Mouse (Mus musculus): Measurements from ENCODE around the gene Atp13a1. TPM values are rescaled to one million over a fixed set of nuclear protein-coding genes. Genes with fewer than 3 reads are reported as not detected.

The Atp13a1 gene
- total RNA-seq, 2 experiments from 2014 or later, result 13.4 to 17.8 TPM

DNA sequence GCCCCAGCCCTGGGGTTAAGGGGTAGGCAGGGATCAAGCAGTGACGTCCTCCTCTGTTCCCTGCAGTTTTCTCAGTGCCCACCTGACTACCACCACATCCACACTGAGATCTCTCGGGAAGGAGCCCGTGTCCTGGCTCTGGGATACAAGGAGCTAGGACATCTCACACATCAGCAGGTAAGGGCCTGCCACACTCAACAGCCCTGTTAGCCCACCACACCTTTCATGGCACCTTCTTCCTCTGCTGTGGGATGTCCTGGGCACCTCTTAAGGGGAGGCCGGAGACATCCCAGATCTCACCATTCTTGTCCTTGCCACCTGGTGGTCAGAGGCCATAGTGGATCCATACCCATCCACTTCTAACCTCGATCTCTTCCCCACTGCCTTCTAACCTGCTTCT lies 9.0 kb downstream of the Atp13a1 start:
- no peak for DNase-seq

- peak; percentile 1 for DNase-seq
Measured at GRCm38 (mm10) chr8:69801796-69802195, 10.8 kb downstream of the Atp13a1 start.

DNA sequence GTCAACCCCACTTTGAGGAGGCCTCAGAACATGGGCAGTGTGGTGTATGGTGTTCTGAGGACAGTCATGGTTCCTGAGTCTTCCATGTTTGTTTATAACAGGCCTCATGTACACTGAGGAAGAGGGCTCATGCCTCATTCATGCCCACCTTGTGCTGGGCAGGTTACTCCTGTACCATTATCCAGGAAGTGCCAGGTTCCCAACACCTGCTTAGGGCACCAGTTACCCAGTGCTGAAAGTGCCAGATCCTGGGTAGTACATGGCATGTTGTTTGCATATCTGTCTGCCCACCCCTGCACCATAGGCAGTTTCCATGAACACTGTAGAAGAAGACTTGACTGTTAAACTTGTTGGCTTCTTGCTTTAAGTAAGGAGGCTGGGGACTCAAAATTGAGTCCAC lies 11.3 kb downstream of the Atp13a1 start:
- peak; percentile 0 for DNase-seq

DNA sequence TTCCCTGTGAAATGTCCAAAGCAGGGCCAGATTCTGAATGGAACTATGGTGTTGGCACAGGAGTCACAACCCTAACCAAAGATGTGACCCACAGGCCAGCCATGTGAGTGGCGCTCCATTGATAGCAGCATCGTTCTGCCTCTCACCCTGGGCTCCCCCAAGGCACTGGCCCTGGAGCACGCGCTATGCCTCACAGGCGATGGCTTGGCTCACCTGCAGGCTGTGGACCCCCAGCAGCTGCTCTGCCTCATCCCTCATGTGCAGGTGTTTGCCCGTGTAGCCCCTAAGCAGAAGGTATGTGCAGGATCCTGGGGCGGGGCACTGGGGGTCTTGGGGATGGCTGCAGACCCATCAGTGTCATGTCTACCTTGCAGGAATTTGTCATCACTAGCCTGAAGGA lies 12.4 kb downstream of the Atp13a1 start:
- peak; percentile 5 for DNase-seq

DNA sequence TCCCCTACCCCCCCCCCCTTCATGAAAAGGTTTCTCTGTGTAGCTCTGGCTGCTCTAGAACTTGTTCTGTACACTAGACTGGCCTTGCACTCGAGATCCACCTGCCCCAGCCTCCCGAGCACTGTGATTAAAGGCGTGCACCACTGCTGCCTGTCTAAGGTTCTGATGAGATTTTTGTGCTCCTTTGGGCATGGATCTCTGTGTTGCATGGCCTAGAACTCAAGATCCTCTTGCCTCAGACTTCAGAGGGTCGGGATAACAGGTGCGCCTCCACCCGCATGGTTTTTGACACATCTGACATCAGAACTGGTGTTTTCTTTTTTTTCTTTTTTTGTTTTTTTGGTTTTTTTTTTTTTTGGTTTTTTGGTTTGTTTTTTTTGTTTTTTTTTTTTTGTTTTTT lies 13.6 kb downstream of the Atp13a1 start:
- peak; percentile 0 for DNase-seq

DNA sequence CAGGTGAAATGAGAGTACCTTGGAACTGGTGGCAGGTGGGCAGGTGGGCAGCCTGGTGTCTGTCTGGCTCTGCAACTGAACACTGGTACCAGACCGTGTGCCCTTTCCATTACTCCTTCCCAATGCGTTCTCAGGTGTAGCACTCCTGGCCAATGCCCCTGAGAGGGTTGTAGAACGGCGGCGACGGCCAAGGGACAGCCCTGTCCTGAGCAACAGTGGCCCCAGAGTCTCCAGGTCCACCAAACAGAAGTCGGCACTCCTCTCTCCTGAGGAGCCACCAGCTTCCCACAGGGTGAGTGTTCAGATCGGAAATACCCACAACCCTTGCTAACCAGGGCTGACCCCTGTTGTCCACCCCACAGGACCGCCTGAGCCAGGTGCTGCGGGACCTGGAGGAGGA lies 14.1 kb downstream of the Atp13a1 start:
- peak; percentile 4 for DNase-seq

DNA sequence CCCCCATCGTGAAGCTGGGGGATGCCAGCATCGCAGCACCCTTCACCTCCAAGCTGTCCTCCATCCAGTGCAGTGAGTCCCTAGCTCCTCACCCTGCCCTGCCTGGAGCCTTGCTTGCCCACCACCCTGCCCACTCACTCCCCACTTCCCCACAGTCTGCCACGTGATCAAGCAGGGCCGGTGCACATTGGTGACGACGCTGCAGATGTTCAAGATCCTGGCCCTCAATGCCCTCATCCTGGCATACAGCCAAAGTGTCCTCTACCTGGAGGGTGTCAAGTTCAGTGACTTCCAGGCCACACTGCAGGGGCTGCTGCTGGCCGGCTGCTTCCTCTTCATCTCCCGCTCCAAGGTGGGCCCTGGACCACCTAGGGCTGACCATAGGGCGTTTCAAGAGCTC lies 14.5 kb downstream of the Atp13a1 start:
- DNase-seq, result peak; percentile 5

GRCm38 (mm10) chr8:69807236-69807635 lies 16.3 kb downstream of the Atp13a1 start:
- DNase-seq, result peak; percentile 10

DNA sequence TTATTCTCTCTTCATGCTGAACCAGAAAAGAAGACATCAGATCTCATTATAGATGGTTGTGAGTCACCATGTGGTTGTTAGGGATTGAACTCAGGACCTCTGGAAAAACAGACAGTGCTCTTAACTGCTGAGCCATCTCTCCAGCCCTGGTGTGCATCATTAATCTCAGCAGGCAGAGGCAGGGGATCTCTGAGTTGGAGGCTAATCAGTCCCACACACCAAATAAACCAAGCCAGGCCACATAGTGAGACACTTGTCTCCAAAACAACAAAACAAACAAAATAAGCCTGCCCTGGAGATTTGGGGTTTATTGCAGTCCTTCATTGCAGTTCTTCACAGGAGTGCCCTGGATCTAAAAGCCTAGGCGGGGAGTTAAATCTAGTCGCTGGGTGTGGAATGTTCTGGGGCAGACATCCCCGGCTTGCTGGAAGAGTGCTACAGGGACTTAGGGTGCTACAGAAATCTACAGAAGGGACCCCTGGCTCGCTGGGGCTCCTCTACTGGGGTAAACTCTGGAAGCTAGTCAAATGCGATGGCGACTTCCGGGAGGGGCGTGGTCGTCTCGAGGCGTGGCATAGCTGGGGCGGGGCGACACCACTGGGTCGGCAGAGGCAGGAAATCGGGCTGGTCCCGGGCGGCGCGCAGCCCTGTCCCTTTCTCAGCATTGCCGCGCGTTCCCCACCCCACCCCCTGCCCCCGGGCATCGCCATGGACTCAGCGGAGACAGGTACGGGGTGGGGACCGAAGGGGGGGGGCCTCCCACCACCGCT lies 17.3 kb downstream of the Atp13a1 start, which contains the start of gene Gmip:
Gmip (plus strand) TSS at position 586 of the 770 bp plus-strand sequence.
- peak; percentile 74 for DNase-seq

DNA sequence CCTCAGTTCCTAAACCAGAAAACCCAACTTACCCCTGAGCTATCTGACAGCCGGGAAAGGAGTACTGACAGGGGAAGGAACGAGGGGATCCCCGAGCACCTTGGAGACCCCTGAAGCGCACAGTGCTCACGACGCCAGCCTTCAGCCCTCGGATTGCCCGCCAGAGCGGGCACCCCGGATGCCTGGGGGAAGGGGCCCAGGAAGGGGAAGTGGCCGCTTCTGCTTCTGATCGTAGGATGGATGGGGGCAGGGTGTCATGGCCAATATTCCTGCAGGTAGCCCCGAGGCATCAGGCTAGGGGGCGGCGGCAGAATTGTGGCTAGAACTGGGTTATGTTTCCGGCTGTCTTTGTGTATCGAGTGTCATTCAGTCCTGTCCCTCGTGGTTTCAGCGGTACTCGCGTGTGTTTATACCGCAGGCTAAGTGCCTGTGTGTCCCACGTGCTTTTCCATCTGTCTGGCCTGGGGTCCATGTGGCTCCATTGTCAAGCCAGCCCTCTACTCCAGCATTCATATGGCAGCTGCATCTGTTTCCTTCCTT lies 18.0 kb downstream of the Atp13a1 start:
- no peak for DNase-seq

GRCm38 (mm10) chr8:69809820-69810219 lies 18.9 kb downstream of the Atp13a1 start:
- DNase-seq, result no peak

- no peak for DNase-seq
Measured at GRCm38 (mm10) chr8:69814881-69815280, 23.9 kb downstream of the Atp13a1 start.

GRCm38 (mm10) chr8:69815396-69815795 lies 24.4 kb downstream of the Atp13a1 start:
- DNase-seq, result no peak

GRCm38 (mm10) chr8:69820466-69820865 lies 29.5 kb downstream of the Atp13a1 start:
- no peak for DNase-seq

DNA sequence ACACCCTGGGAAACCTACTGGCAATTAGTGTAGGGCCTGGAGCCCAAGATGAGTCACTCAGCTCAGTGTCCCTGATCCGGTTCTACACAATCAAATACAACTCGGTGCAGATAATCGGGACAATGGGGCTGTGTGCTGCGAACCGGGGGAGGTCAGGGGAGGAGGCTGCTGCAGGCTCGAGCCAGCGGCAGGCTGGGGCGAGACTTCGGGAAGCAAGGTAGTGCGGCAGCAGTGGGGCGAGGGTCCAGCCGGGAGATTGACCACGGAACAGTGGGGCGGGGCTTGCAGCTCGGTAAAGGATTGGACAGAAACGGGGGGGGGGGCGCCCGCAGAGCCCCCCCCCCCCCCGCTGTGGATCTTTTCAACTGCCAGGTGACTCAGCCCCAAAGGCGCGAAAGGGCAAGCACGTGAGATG lies 31.0 kb downstream of the Atp13a1 start:
- no peak for DNase-seq

DNA sequence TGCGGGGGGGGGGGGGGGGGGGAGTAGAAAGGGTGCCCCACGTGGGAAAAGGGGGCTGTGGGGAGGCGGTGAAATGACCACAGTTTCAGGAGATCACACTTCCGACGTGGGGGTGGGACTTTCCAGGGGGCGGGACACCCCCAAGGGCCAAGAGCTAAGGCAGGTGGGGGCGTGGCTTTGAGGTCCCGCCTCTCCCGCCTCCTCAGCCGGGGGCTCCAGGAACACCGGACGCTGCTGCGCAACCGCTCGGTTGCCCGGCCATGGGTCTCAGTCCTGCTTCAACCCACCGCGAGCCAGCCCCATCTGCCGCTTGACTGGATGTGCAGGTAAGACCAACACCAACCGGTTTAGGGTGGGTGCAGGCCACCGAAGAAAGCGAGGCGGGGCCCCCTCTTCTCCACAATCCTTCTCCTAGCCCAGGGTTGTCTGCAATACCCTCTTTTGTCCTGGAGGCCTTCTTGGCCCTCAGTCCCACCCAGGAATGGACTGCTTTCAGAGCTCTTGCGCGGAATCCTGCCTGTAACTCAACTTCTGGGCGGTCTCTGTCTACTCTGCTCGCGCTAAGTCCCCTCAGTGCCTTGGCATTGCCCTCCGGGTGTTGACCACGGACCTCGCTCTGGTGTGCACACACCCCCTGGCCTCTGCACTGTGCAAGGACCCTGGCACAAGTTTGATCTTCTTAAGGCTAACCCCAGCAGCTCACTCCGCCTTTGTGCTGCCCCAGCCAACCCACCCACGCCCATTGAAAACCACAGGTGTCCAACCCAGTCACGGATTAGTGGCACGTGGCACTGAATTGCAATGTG lies 31.6 kb downstream of the Atp13a1 start, which contains the start of gene Lpar2:
Lpar2 (plus strand) TSS at position 44 of the 806 bp plus-strand sequence.
- DNase-seq, result no peak

DNA sequence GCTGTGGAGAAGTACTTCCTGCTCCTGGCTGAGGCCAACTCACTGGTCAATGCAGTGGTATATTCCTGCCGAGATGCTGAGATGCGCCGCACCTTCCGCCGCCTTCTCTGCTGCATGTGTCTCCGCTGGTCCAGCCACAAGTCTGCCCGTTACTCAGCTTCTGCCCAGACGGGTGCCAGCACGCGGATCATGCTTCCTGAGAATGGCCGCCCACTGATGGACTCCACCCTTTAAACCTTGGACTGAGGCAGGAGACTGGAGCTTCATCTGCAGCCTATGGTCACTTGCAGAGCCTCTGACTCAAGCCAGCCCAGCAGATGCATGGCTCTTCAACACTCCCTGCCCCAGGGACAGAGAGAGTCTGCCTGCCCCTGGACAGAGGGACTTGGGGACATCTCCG lies 35.4 kb downstream of the Atp13a1 start:
- no peak for DNase-seq

- DNase-seq, result peak; percentile 66
Measured at GRCm38 (mm10) chr8:69832298-69832853, 41.4 kb downstream of the Atp13a1 start, which contains the start of gene Pbx4. Gene Pbx4 (plus strand): TSS chr8:69832491.

GRCm38 (mm10) chr8:69837057-69837682 lies 46.2 kb downstream of the Atp13a1 start:
- no peak for DNase-seq

DNA sequence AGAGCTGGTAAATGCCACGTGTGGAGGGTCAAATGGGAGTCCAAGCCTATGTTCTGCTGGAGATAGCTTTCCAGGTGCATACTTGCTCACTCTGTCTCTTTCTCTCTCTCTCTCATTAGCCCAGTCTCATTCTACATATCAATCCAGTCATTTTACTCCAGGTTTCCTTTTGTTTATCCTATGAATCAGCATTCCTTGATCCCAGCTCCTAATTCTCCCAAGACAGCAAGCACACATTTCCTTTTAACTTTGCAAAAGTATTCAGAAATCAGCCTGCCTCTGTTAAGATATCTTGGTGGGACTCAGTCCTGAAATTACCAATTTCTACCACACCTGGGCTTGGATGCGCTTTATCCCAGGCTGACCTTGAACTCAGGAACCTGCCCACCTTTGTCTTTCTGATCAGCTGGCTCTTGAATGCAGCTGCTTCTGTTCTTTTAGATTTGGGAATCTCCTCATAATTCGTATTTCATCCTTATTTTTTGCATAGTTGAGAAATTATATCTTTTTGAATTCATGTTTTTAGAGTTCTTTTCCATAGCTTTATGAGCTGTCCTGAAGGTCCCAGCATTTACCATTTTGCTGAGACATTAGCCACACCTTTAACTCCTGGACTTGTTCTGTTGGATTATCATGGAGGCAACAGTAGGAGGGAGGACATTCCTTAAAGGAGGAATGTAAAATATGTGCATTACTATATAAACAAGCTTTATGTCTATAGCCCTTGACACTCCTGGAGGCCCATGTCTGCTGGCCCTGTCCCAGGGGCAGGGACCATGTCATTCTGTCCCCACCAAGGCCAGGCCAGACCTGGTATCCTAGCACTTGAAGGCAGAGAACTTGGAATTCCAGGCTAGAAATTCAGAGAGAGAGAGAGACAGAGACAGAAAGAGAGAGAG lies 56.5 kb downstream of the Atp13a1 start:
- DNase-seq, result no peak

- DNase-seq, result no peak
Measured at GRCm38 (mm10) chr8:69848951-69849350, 58.0 kb downstream of the Atp13a1 start.
